Mouse (Mus musculus): ENCODE data around the gene Bnip3.

Bnip3 gene

GRCm38 (mm10) chr7:138845111-138845510 lies 64.2 kb downstream of the Bnip3 start:
- WGBS, result 30% methylated on average over 8 of the region's 8 CpGs

GRCm38 (mm10) chr7:138843421-138843820 lies 65.9 kb downstream of the Bnip3 start:
- WGBS, result 86% methylated on average over 4 of the region's 4 CpGs

- 82% methylated on average over 3 of the region's 3 CpGs for WGBS
These were observed 67.7 kb downstream of the Bnip3 start for GRCm38 (mm10) chr7:138841436-138842151.

Data from cerebral cortex, adult 2 months (tissue).